Mouse (Mus musculus) heart, embryonic 10.5 days (tissue): ENCODE results near the gene Wwp2. TPM values are rescaled to one million over a fixed set of nuclear protein-coding genes. Genes with fewer than 3 reads are reported as not detected.
A peak's percentile ranks its signal among the peaks of the same experiment; 100 is the strongest.

Source experiments
- DNase-seq: peaks from one replicate; pipeline ENCODE4 v3.0.0-alpha.2; 2017; ENCODE audit warnings: low spot score
- H3K27ac ChIP-seq: fragments of 300-500 bp; sonication (generic); 2 replicates; pipeline ENCODE4 v1.5.1; 2016; ENCODE audit warnings: mild to moderate bottlenecking
- H3K27me3 ChIP-seq: fragments of 300-500 bp; sonication (generic); 2 replicates; pipeline ENCODE4 v1.6.1; 2016; ENCODE audit warnings: mild to moderate bottlenecking; ENCODE audit not compliant: poor library complexity, insufficient read depth, severe bottlenecking
- H3K36me3 ChIP-seq: fragments of 300-500 bp; sonication (generic); 2 replicates; pipeline ENCODE4 v1.6.1; 2016; ENCODE audit warnings: mild to moderate bottlenecking, moderate library complexity
- H3K4me1 ChIP-seq: fragments of 300-500 bp; sonication (generic); 2 replicates; pipeline ENCODE4 v1.6.1; 2016; ENCODE audit warnings: mild to moderate bottlenecking
- H3K4me3 ChIP-seq: fragments of 300-500 bp; sonication (generic); 2 replicates; pipeline ENCODE4 v1.5.1; 2016; ENCODE audit warnings: mild to moderate bottlenecking, moderate library complexity
- H3K9me3 ChIP-seq: fragments of 300-500 bp; sonication (generic); 2 replicates; pipeline ENCODE4 v1.6.1; 2016; ENCODE audit warnings: mild to moderate bottlenecking, moderate library complexity
- WGBS: fragments of 180-500 bp; shearing (Covaris S2); methylation state at CpG from one replicate; pipeline ENCODE4 v1.1.7; 2016; 5-methylcytosine and 5-hydroxymethylcytosine counted together
- polyA plus RNA-seq: library from polyadenylated mRNA; unstranded; fragments of >200 nt; fragmentation: Nextera tagmentation; extraction: Ambion mirVana; gene quantifications from 2 replicates; pipeline ENCODE4 v1.2.1, GENCODE M21; 2016

The Wwp2 gene
- polyA plus RNA-seq, 1 experiment from 2014 or later = 46.4 TPM

- Histone ChIP-seq H3K27ac (0 out of 2 replicates have a peak overlapping the region, but pooled peaks have one; percentile 10), H3K4me3 (no peak overlapping the region), H3K4me1 (peaks cover 24% of the 10 kb centered on the region), H3K36me3 (peaks cover 23% of the 10 kb centered on the region), H3K27me3 (no peaks in the 10 kb centered on the region), H3K9me3 (no peaks in the 10 kb centered on the region)
- no peak for DNase-seq
- WGBS = 52% methylated on average over 16 of the region's 16 CpGs
These were observed 124.8 kb downstream of the Wwp2 start for GRCm38 (mm10) chr8:107560820-107561536.

- no peak for DNase-seq
- H3K9me3 ChIP-seq = no peaks in the 10 kb centered on the region
- peaks cover 13% of the 10 kb centered on the region for H3K4me1 ChIP-seq
- 80% methylated on average over 9 of the region's 9 CpGs for WGBS
- H3K36me3 ChIP-seq = peaks cover 11% of the 10 kb centered on the region
- H3K27me3 ChIP-seq = no peaks in the 10 kb centered on the region
- no peak overlapping the region for H3K4me3 ChIP-seq
- H3K27ac ChIP-seq = no peak overlapping the region
These were observed 126.0 kb downstream of the Wwp2 start for GRCm38 (mm10) chr8:107562164-107562563.

GRCm38 (mm10) chr8:107571046-107571445 lies 134.9 kb downstream of the Wwp2 start:
- no peak overlapping the region for H3K4me3 ChIP-seq
- no peak for DNase-seq
- no peaks in the 10 kb centered on the region for H3K9me3 ChIP-seq
- no peaks in the 10 kb centered on the region for H3K4me1 ChIP-seq
- WGBS = 83% methylated on average over 2 of the region's 2 CpGs
- no peaks in the 10 kb centered on the region for H3K36me3 ChIP-seq
- no peak overlapping the region; the same call in 1 of the 2 replicates for H3K27ac ChIP-seq
- H3K27me3 ChIP-seq = no peaks in the 10 kb centered on the region

GRCm38 (mm10) chr8:107571486-107572135 lies 135.4 kb downstream of the Wwp2 start:
- no peak overlapping the region for H3K4me3 ChIP-seq
- 82% methylated on average over 7 of the region's 7 CpGs for WGBS
- H3K4me1 ChIP-seq = no peaks in the 10 kb centered on the region
- no peaks in the 10 kb centered on the region for H3K27me3 ChIP-seq
- peak; percentile 51 for DNase-seq
- no peaks in the 10 kb centered on the region for H3K36me3 ChIP-seq
- H3K27ac ChIP-seq = no peak overlapping the region; the same call in 1 of the 2 replicates
- H3K9me3 ChIP-seq = no peaks in the 10 kb centered on the region

GRCm38 (mm10) chr8:107572497-107572896 lies 136.3 kb downstream of the Wwp2 start:
- Histone ChIP-seq H3K4me1 (no peaks in the 10 kb centered on the region), H3K4me3 (no peak overlapping the region), H3K9me3 (no peaks in the 10 kb centered on the region), H3K27ac (no peak overlapping the region), H3K27me3 (no peaks in the 10 kb centered on the region), H3K36me3 (no peaks in the 10 kb centered on the region)
- peak; percentile 81 for DNase-seq
- 55% methylated on average over 4 of the region's 4 CpGs for WGBS

GRCm38 (mm10) chr8:107574771-107575170 lies 138.6 kb downstream of the Wwp2 start:
- Histone ChIP-seq H3K36me3 (peaks cover 21% of the 10 kb centered on the region), H3K4me1 (no peaks in the 10 kb centered on the region), H3K4me3 (no peak overlapping the region), H3K9me3 (no peaks in the 10 kb centered on the region), H3K27me3 (no peaks in the 10 kb centered on the region), H3K27ac (no peak overlapping the region)
- peak; percentile 51 for DNase-seq
- 87% methylated on average over 3 of the region's 3 CpGs for WGBS

GRCm38 (mm10) chr8:107576702-107577101 lies 140.5 kb downstream of the Wwp2 start:
- peaks cover 41% of the 10 kb centered on the region for H3K36me3 ChIP-seq
- H3K9me3 ChIP-seq = no peaks in the 10 kb centered on the region
- peak; percentile 88 for DNase-seq
- H3K27ac ChIP-seq = peak overlapping the region; percentile 65
- WGBS = 16% methylated on average over 10 of the region's 10 CpGs
- H3K4me1 ChIP-seq = no peaks in the 10 kb centered on the region
- H3K27me3 ChIP-seq = no peaks in the 10 kb centered on the region
- H3K4me3 ChIP-seq = peak overlapping the region; percentile 35; the same call in 1 of the 2 replicates

GRCm38 (mm10) chr8:107577640-107578039 lies 141.5 kb downstream of the Wwp2 start:
- DNase-seq = peak; percentile 56
- H3K27ac ChIP-seq = no peak overlapping the region
- no peaks in the 10 kb centered on the region for H3K27me3 ChIP-seq
- no peak overlapping the region for H3K4me3 ChIP-seq
- 74% methylated on average over 4 of the region's 4 CpGs for WGBS
- peaks cover 50% of the 10 kb centered on the region for H3K36me3 ChIP-seq
- H3K4me1 ChIP-seq = no peaks in the 10 kb centered on the region
- H3K9me3 ChIP-seq = no peaks in the 10 kb centered on the region

GRCm38 (mm10) chr8:107578132-107578531 lies 142.0 kb downstream of the Wwp2 start:
- Histone ChIP-seq H3K9me3 (no peaks in the 10 kb centered on the region), H3K36me3 (peaks cover 55% of the 10 kb centered on the region), H3K4me3 (no peak overlapping the region), H3K27ac (no peak overlapping the region), H3K4me1 (no peaks in the 10 kb centered on the region), H3K27me3 (no peaks in the 10 kb centered on the region)
- DNase-seq = peak; percentile 22
- 89% methylated on average over 8 of the region's 8 CpGs for WGBS

GRCm38 (mm10) chr8:107578541-107578940 lies 142.4 kb downstream of the Wwp2 start:
- DNase-seq = peak; percentile 60
- H3K4me1 ChIP-seq = no peaks in the 10 kb centered on the region
- no peaks in the 10 kb centered on the region for H3K9me3 ChIP-seq
- WGBS = 85% methylated on average over 8 of the region's 8 CpGs
- H3K4me3 ChIP-seq = no peak overlapping the region
- H3K27me3 ChIP-seq = no peaks in the 10 kb centered on the region
- H3K27ac ChIP-seq = no peak overlapping the region
- H3K36me3 ChIP-seq = peaks cover 59% of the 10 kb centered on the region

GRCm38 (mm10) chr8:107580879-107581278 lies 144.7 kb downstream of the Wwp2 start:
- H3K36me3 ChIP-seq = peaks cover 82% of the 10 kb centered on the region
- DNase-seq = peak; percentile 57
- H3K4me1 ChIP-seq = peaks cover 2% of the 10 kb centered on the region; the same call in 1 of the 2 replicates
- H3K9me3 ChIP-seq = no peaks in the 10 kb centered on the region
- H3K4me3 ChIP-seq = no peak overlapping the region
- 90% methylated on average over 13 of the region's 13 CpGs for WGBS
- H3K27ac ChIP-seq = no peak overlapping the region
- H3K27me3 ChIP-seq = no peaks in the 10 kb centered on the region

GRCm38 (mm10) chr8:107581536-107581935 lies 145.4 kb downstream of the Wwp2 start:
- Histone ChIP-seq H3K4me3 (no peak overlapping the region), H3K9me3 (no peaks in the 10 kb centered on the region), H3K36me3 (peaks cover 86% of the 10 kb centered on the region), H3K4me1 (peaks cover 7% of the 10 kb centered on the region; the same call in 1 of the 2 replicates), H3K27ac (no peak overlapping the region), H3K27me3 (no peaks in the 10 kb centered on the region)
- WGBS = 93% methylated on average over 4 of the region's 4 CpGs
- DNase-seq = peak; percentile 61

GRCm38 (mm10) chr8:107582136-107582535 lies 146.0 kb downstream of the Wwp2 start:
- 93% methylated on average over 11 of the region's 11 CpGs for WGBS
- peak; percentile 58 for DNase-seq
- H3K36me3 ChIP-seq = peaks cover 86% of the 10 kb centered on the region
- H3K27me3 ChIP-seq = no peaks in the 10 kb centered on the region
- peaks cover 7% of the 10 kb centered on the region; the same call in 1 of the 2 replicates for H3K4me1 ChIP-seq
- no peak overlapping the region for H3K4me3 ChIP-seq
- no peaks in the 10 kb centered on the region for H3K9me3 ChIP-seq
- no peak overlapping the region for H3K27ac ChIP-seq
